Mouse (Mus musculus) midbrain, embryonic 11.5 days (tissue): ENCODE measurements at regions not wholly inside any gene's neighbourhood (a gene's known extent, or its start where the extent isn't known, plus 50 kb on each side); places are given as distances from the start of the nearest gene placed in this dataset.

Experiments
- ATAC-seq: fragments of 200-750 bp; cut with Nextera tagmentation; 2 replicates; pipeline ENCODE4 v1.8.0; 2017; ENCODE audit warnings: moderate TSS enrichment, moderate library complexity; ENCODE audit not compliant: low FRiP score
- DNase-seq: peaks from one replicate; pipeline ENCODE4 v3.0.0; 2015; ENCODE audit warnings: low spot score; ENCODE audit errors: missing footprints
- H3K27ac ChIP-seq: fragments of 300-500 bp; sonication (generic); 2 replicates; pipeline ENCODE4 v1.5.1; 2014; ENCODE audit warnings: low read depth, low read length
- H3K27me3 ChIP-seq: fragments of 300-500 bp; sonication (generic); 2 replicates; pipeline ENCODE4 v1.6.1; 2014; ENCODE audit warnings: mild to moderate bottlenecking, low read length, moderate library complexity, mixed read lengths; ENCODE audit not compliant: control insufficient read depth, insufficient read depth
- H3K36me3 ChIP-seq: fragments of 300-500 bp; sonication (generic); 2 replicates; pipeline ENCODE4 v1.6.1; 2014; ENCODE audit warnings: mild to moderate bottlenecking, low read length, moderate library complexity, mixed read lengths; ENCODE audit not compliant: control insufficient read depth, insufficient read depth
- H3K4me1 ChIP-seq: fragments of 300-500 bp; sonication (generic); 2 replicates; pipeline ENCODE4 v1.6.1; 2014; ENCODE audit warnings: low read length; ENCODE audit not compliant: control insufficient read depth, insufficient read depth
- H3K4me2 ChIP-seq: fragments of 300-500 bp; sonication (generic); 2 replicates; pipeline ENCODE4 v1.6.1; 2014; ENCODE audit warnings: mild to moderate bottlenecking, moderate library complexity
- H3K4me3 ChIP-seq: fragments of 300-500 bp; sonication (generic); 2 replicates; pipeline ENCODE4 v1.5.1; 2014; ENCODE audit warnings: low read depth, low read length
- H3K9ac ChIP-seq: fragments of 300-500 bp; sonication (generic); 2 replicates; pipeline ENCODE4 v1.6.1; 2014; ENCODE audit warnings: low read length
- H3K9me3 ChIP-seq: fragments of 300-500 bp; sonication (generic); 2 replicates; pipeline ENCODE4 v1.6.1; 2016; ENCODE audit warnings: low read length; ENCODE audit not compliant: control insufficient read depth
- WGBS: fragments of 180-500 bp; shearing (Covaris S2); extraction: QIAGEN DNeasy Blood & Tissue Kit; methylation state at CpG from one replicate; pipeline ENCODE4 v1.1.7; 2014; 5-methylcytosine and 5-hydroxymethylcytosine counted together

GRCm38 (mm10) chr15:96135250-96135731, 152.0 kb upstream of the Arid2 start:
- Histone ChIP-seq H3K4me2 (no peak overlapping the region; the same call in 1 of the 2 replicates), H3K27ac (no peak overlapping the region), H3K4me1 (no peaks in the 10 kb centered on the region), H3K9ac (no peak overlapping the region), H3K9me3 (no peaks in the 10 kb centered on the region), H3K4me3 (no peak overlapping the region), H3K36me3 (no peaks in the 10 kb centered on the region), H3K27me3 (no peaks in the 10 kb centered on the region)
- WGBS: 18% methylated on average over 13 of the region's 13 CpGs
- ATAC-seq: peak; percentile 50; the same call in 1 of the 2 replicates
- peak; percentile 85 for DNase-seq

- Histone ChIP-seq H3K4me1 (no peaks in the 10 kb centered on the region), H3K4me3 (no peak overlapping the region), H3K27ac (no peak overlapping the region), H3K9me3 (no peaks in the 10 kb centered on the region), H3K36me3 (no peaks in the 10 kb centered on the region), H3K4me2 (no peak overlapping the region), H3K9ac (no peak overlapping the region), H3K27me3 (no peaks in the 10 kb centered on the region)
- peak; percentile 68 for DNase-seq
- ATAC-seq: no peak
- 52% methylated on average over 6 of the region's 6 CpGs for WGBS
Observed at GRCm38 (mm10) chr15:96135816-96136215, 151.5 kb upstream of the Arid2 start.

GRCm38 (mm10) chr15:96137534-96137933, 149.8 kb upstream of the Arid2 start:
- Histone ChIP-seq H3K4me2 (no peak overlapping the region), H3K4me1 (no peaks in the 10 kb centered on the region), H3K4me3 (no peak overlapping the region), H3K9ac (no peak overlapping the region), H3K36me3 (no peaks in the 10 kb centered on the region), H3K27me3 (no peaks in the 10 kb centered on the region), H3K27ac (no peak overlapping the region), H3K9me3 (no peaks in the 10 kb centered on the region)
- no peak for DNase-seq
- ATAC-seq: no peak
- 93% methylated on average over 17 of the region's 17 CpGs for WGBS

- no peaks in the 10 kb centered on the region for H3K9me3 ChIP-seq
- ATAC-seq: no peak
- H3K4me1 ChIP-seq: no peaks in the 10 kb centered on the region
- H3K9ac ChIP-seq: no peak overlapping the region
- H3K4me3 ChIP-seq: no peak overlapping the region
- no peaks in the 10 kb centered on the region for H3K36me3 ChIP-seq
- WGBS: 91% methylated on average over 3 of the region's 3 CpGs
- H3K27ac ChIP-seq: no peak overlapping the region
- H3K27me3 ChIP-seq: no peaks in the 10 kb centered on the region
- DNase-seq: peak; percentile 56
- no peak overlapping the region for H3K4me2 ChIP-seq
Observed at GRCm38 (mm10) chr15:96137945-96138344, 149.4 kb upstream of the Arid2 start.

GRCm38 (mm10) chr15:96153489-96153888, 133.8 kb upstream of the Arid2 start:
- Histone ChIP-seq H3K4me3 (no peak overlapping the region), H3K27me3 (no peaks in the 10 kb centered on the region), H3K36me3 (no peaks in the 10 kb centered on the region), H3K9ac (no peak overlapping the region), H3K9me3 (no peaks in the 10 kb centered on the region), H3K27ac (no peak overlapping the region), H3K4me2 (no peak overlapping the region), H3K4me1 (no peaks in the 10 kb centered on the region)
- WGBS: 83% methylated on average over 6 of the region's 6 CpGs
- DNase-seq (peak; percentile 70), ATAC-seq (no peak)

- no peaks in the 10 kb centered on the region for H3K36me3 ChIP-seq
- H3K4me2 ChIP-seq: no peak overlapping the region
- peak; percentile 61 for DNase-seq
- no peaks in the 10 kb centered on the region for H3K9me3 ChIP-seq
- H3K4me1 ChIP-seq: no peaks in the 10 kb centered on the region
- no peak overlapping the region for H3K27ac ChIP-seq
- no peak overlapping the region for H3K9ac ChIP-seq
- H3K4me3 ChIP-seq: no peak overlapping the region
- ATAC-seq: no peak
- WGBS: 92% methylated on average over 4 of the region's 4 CpGs
- no peaks in the 10 kb centered on the region for H3K27me3 ChIP-seq
Observed at GRCm38 (mm10) chr15:96158321-96158720, 129.0 kb upstream of the Arid2 start.

GRCm38 (mm10) chr15:96164771-96165431, 122.4 kb upstream of the Arid2 start:
- peak; percentile 17 for DNase-seq
- no peak overlapping the region for H3K9ac ChIP-seq
- no peaks in the 10 kb centered on the region for H3K9me3 ChIP-seq
- 75% methylated on average over 13 of the region's 13 CpGs for WGBS
- H3K27ac ChIP-seq: no peak overlapping the region
- no peaks in the 10 kb centered on the region for H3K36me3 ChIP-seq
- H3K4me1 ChIP-seq: peaks cover 2% of the 10 kb centered on the region; the same call in 1 of the 2 replicates
- no peak overlapping the region for H3K4me2 ChIP-seq
- no peak for ATAC-seq
- H3K4me3 ChIP-seq: no peak overlapping the region
- H3K27me3 ChIP-seq: no peaks in the 10 kb centered on the region

GRCm38 (mm10) chr15:96167256-96167655, 120.1 kb upstream of the Arid2 start:
- H3K4me3 ChIP-seq: no peak overlapping the region
- peaks cover 4% of the 10 kb centered on the region; the same call in 1 of the 2 replicates for H3K4me1 ChIP-seq
- no peak overlapping the region for H3K4me2 ChIP-seq
- H3K9ac ChIP-seq: no peak overlapping the region
- H3K9me3 ChIP-seq: no peaks in the 10 kb centered on the region
- no peak overlapping the region for H3K27ac ChIP-seq
- no peaks in the 10 kb centered on the region for H3K36me3 ChIP-seq
- WGBS: 84% methylated on average over 9 of the region's 9 CpGs
- DNase-seq (no peak), ATAC-seq (no peak)
- no peaks in the 10 kb centered on the region for H3K27me3 ChIP-seq

GRCm38 (mm10) chr15:96169726-96170467, 117.4 kb upstream of the Arid2 start:
- H3K36me3 ChIP-seq: no peaks in the 10 kb centered on the region
- H3K27me3 ChIP-seq: no peaks in the 10 kb centered on the region
- H3K9me3 ChIP-seq: no peaks in the 10 kb centered on the region
- no peak overlapping the region for H3K4me3 ChIP-seq
- peaks cover 4% of the 10 kb centered on the region; the same call in 1 of the 2 replicates for H3K4me1 ChIP-seq
- ATAC-seq: no peak
- 10% methylated on average over 15 of the region's 15 CpGs for WGBS
- peak overlapping the region; percentile 20 for H3K4me2 ChIP-seq
- no peak for DNase-seq
- H3K27ac ChIP-seq: no peak overlapping the region
- H3K9ac ChIP-seq: no peak overlapping the region
